Mouse (Mus musculus) spleen, postnatal 36 days (tissue): ENCODE results near the gene Wfdc1.

Experiments
- DNase-seq, 2 experiments: peaks; one replicate each; pipeline ENCODE4 v3.0.0; 2022; ENCODE audit warnings: low spot score in 2 of 2, mixed read lengths in 1 of 2

Gene Wfdc1

DNA sequence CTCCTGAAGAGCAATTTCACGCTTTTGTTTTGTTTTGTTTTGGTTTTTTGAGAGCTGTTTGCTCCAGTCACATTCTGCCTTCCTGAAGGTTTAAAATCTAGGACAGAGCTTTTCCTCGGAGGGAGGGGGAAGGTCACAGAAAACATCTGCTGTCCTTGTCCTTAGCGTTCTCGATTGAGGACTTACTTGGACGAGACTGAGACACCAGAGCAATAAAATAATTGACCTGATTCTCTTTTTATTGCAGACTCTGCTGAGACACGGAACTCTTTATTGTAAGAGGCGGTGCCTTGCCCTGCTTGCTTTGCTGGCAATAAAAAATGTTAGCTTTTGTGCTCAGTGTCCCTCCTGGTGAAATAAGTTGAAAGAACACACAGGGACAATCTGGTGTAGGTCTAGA lies 26.4 kb upstream of the Wfdc1 start:
- no peak for DNase-seq

DNA sequence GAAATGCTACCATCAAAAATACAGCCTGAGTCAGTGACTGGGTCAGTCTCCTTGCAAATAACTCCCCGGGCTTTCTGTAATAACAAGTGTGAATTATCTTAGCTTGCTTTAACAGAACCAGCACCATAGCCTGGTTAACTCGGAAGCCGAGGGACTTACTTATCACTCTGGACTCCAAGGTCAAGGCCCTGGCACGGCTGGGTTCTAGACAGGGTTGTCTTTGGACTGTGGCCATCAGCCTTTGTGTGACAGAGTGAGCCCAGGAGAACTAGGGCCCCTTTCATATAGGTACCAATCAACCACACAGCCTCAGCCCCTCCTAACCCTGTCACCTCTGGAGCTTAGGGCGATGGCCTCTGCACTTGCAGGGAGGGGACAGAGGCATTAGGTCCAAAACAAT lies 25.1 kb upstream of the Wfdc1 start:
- DNase-seq, result no peak

GRCm38 (mm10) chr8:119642960-119643359 lies 23.2 kb upstream of the Wfdc1 start:
- DNase-seq, result no peak

DNA sequence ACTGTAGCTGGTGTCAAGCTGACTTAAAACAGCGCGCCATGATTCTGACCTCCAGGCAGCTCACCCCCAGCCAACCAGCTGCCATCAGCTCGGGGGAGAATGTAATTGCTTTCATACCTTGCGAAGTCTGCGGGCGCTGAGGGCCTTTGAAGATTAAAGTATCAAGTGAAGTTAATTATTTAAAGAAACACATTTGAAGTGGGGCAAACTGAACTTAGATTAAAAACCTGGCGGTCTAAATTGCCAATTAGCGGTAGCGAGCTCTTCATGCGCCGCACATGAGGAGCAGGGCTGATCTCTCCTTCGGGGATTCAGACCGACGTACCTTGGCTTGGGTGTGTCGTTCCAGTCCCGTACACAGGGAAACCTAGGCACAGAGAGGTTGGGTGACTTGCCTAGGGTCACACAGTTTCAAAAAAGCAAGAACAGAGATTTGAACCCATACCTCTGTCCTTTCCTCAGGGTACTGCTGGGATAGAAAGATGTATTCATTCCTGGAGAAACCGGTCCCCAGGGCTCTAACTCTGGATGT lies 21.7 kb upstream of the Wfdc1 start:
- no peak for DNase-seq

DNA sequence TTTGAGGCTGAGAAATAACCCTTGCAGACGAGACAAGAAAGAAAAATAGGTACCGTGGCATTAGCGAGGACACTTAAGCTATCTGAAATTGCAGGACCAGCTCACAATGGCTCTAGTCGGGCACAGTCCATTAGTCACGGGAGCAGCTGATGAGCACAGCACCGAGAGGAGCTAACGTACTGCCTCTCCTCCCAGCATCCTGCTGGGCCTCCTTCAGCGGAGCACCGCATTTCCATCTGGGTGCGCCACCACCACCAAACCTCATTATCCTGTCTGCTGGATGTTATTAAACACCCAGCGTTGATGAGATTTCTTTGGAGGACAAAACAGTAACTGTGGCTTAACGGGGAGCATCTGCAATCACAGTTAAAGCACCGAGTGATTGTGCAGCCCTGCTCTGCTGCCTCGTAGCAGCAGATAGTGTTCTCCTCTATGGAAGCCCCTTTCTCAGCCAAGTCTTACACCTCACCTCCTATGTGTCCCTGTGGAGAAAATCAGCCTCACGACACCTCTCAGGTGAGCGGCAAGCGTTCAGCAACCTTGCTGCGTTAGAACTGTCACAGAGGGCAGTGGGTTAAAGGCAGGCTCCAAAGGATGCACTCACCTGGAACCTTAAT lies 21.1 kb upstream of the Wfdc1 start:
- no peak for DNase-seq

DNA sequence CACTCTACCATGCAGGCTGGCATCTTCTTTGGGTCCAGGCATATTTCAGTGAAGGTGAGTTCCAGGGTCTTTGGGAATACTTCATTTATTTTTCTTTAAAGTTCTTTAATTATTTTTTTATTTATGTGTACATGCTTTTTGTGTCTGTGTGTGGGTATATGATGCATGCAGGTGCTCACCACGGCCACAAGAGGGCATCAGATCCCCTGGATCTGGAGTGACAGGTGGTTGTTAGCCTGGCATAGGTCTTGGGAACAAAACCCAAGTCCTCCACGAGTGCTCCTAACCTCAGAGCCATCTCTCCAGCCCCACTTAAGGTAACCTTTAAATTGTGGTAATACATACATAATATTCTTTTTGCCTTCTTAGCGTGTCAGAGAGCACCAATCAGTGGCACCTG lies 20.0 kb upstream of the Wfdc1 start:
- DNase-seq, result no peak

GRCm38 (mm10) chr8:119646846-119647245 lies 19.3 kb upstream of the Wfdc1 start:
- no peak for DNase-seq

DNA sequence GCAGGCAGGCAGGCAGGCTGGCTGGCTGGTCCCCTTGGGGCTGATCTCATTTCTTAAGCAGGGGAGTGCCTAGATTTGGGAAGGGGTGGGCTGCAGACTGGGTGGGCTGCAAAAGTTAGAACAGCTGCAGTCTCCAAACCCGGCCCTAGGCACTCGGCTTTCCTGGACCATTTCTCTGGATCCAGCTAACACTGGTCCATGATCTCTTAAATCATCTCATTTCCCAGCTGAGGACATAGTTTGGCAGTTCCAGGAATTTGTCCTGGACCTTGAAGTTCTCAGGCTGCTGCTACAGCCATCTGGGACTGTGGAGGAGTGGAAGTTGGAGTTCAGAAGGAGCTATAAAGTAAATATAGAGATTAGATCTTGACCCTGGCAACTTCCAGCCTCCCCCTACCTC lies 14.8 kb upstream of the Wfdc1 start:
- DNase-seq, result no peak

GRCm38 (mm10) chr8:119656709-119657464 lies 9.3 kb upstream of the Wfdc1 start:
- DNase-seq, result no peak

DNA sequence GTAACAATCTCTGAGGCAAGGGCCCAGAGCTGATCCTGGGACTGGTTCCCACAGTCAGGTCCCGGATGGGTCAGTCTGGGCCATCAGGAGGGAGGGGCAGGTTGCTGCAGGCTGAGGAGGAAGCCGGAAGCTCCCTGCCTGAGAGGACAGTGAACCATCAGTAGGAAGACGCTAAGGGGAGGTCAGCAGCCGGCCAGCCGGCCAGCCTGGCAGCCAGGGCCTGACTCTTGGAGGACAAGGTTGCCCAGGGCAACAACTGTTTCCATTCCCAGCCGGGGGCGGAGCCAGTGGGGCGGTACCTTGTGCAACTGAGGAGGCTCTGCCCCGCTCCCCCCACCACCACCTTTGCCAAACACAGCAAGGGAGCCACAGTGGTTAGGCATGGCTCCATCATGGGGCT lies 5.1 kb upstream of the Wfdc1 start:
- DNase-seq, result no peak

DNA sequence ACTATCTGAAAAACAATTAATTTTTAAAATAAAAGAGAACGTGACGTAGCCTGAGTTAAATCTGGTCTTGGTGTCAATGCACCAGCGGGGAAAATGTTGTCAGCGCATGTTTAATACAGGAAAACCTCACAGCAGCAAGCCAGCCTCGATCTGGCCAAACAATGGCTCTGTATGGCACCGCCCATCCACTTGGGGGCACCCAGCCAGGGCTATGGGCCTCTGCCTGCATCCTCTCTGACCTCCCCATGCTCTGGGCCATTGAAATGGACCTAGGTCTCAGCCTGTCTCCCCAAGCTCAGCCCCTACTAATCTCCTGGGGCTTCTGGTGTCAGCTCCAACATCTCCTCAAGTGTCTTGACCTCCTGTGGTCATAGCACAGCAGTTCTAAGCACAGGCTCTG lies 4.3 kb upstream of the Wfdc1 start:
- no peak for DNase-seq

DNA sequence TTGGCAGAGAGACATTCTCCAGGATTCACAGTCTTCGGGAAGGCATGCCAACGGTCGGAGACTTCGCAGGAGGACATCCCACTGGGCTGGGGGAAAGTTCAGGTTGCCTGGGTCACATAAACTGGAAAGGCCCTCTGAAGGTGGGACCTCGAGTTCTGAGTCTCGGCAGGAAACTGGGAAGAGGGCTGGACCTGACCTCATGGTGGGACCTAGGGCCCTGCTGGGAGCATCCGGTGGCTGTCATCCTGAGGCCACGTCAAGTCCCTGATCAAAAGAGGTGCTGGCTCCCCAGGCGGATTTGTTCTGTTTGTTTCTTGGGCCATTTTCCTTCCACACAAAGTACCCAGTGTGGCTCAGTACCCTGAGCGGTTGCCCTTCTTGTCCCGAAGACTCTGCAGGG lies 2.7 kb upstream of the Wfdc1 start:
- DNase-seq, result no peak

DNA sequence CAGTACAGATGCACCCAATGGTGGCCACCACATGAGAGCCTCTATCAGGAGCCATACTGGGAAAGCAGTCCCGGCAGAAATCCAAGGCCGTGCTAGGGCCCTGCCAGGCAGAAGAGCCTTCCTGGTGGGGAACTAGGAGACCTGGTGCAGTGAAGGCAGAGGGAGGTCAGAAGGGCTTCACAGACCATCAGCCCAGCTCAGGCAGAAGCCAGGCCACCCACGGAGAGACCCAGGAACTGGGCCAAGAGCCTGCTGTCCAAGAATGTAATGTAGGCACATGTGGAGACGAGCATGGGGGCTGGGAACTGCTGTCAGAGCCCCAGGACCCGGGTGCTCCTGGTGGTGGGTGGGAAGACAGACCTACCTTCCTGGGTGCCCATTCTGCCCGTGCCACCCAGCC lies 895 bp upstream of the Wfdc1 start:
- DNase-seq, result no peak

DNA sequence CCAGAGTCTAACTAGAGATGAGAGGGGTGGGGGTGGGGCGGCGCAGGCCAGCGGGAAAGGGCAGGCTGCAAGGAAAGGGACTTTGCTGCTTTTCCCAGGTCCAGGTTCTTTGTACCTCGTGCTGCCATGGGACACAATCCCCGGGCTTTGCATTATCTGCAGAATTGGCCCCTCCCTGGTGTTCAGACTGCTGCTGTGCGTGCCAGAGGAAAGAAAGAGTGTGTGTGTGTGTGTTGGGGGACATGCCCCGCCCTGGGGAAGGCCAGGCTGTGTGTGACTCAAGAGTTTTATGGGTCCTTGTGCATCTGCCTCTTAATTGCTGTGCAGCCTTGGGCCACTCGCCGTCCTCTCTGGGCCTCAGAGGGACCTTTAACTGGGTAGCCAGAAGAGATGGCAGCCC lies 2.3 kb downstream of the Wfdc1 start:
- DNase-seq, result no peak

DNA sequence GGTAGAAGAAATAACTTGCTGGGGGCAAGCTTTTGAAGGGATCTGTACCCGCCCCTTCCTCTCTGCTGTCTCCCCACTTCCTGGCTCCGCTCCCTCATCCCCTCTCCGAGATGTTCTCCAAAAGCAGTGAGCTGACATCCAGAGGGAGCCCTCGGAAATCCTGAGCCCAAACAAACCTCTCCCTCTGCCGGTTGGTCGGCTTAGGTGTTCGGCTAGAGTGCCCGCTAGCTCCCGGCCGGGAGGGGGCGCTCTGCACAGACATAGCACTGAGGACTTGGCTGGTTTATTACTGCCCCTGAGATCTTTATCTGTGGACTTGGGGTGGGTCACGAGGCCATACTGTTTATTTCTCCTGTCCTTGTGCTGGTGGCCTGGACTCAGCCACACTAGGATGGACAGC lies 3.1 kb downstream of the Wfdc1 start:
- no peak for DNase-seq

- DNase-seq, result no peak
Observed at GRCm38 (mm10) chr8:119670419-119671091, 4.4 kb downstream of the Wfdc1 start.

GRCm38 (mm10) chr8:119673976-119674555 lies 7.9 kb downstream of the Wfdc1 start:
- DNase-seq, result no peak

DNA sequence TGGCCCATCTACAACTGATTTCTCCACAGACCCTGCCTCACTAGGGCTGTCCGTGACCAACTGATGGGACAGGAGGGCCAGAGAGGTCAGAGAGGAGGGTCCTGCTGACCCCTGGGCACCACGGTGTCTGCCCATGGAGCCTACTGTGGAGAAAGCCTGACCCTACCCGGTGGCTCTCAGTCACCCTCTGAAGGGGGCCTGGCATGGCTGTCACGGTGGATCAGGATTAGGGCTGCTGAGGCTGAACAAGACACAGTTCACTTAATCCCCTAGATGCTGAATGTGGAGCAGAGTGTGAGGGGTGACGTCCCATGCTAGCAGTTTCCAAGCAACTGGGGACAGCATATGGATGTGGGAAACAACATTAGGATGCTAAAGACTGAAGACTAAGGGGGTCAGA lies 9.3 kb downstream of the Wfdc1 start:
- DNase-seq, result no peak

GRCm38 (mm10) chr8:119676389-119676788 lies 10.2 kb downstream of the Wfdc1 start:
- peak; percentile 58 to 64 for DNase-seq

- no peak for DNase-seq
Observed at GRCm38 (mm10) chr8:119678138-119678843, 12.1 kb downstream of the Wfdc1 start.

- no peak for DNase-seq
Observed at GRCm38 (mm10) chr8:119679184-119679583, 13.0 kb downstream of the Wfdc1 start.

DNA sequence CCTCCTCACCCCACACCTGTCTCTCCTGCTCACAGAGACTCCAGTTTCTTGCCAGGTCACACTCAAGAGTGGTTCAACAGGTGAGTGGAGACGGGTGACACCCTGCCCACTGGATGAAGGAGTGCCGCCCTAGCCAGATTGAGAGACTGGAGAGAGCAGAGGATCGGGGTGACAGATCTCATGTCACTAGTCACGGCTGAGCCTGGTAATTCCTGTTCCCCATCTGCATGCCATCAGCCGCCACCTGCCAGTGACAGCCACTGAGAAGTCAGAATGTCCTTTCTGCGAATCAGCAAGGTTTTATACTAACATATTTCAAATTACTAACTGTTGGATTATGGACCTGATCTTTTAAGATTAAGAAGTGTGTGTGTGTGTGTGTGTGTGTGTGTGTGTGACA lies 24.4 kb downstream of the Wfdc1 start:
- DNase-seq, result no peak
